Mouse (Mus musculus): Measurements from ENCODE around the gene Efna4. TPM values are rescaled to one million over a fixed set of nuclear protein-coding genes. Genes with fewer than 3 reads are reported as not detected.

The Efna4 gene
- polyA plus RNA-seq, 1 experiment from 2014 or later = 18.1 TPM

DNA sequence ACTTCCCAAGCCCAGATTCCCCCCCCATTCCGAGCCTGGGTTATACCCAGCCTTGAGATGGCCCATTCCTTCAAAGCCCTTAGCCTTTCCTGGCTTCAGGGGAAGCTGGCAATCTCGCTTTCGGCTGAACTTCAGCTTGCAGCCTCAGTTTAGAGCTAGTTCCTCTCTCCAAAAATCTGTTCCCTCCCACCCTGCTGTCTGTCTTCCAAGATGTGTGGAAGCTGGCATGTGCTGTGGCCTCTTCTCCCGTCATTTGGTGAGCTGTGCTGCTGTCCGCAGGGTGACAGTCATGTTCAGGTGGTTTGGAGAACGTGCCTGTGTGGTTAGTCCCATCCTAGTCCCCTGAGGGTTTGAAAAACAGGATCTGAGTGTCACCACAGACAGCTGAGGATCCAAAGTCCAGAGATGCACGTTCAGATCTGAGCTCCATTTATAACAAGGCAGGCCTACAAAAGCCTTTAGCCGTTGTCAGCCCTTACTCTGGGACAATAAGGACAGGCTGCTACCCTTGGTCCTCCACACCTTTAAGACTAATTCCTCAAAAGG, 42.1 kb downstream of the Efna4 start:
- no peak overlapping the region for H3K27ac ChIP-seq
- WGBS = 80% methylated on average over 8 of the region's 8 CpGs
- no peaks in the 10 kb centered on the region for H3K27me3 ChIP-seq (replicated peaks)
- peaks cover 14% of the 10 kb centered on the region; the same call in 1 of the 2 replicates for H3K4me1 ChIP-seq (replicated peaks)
- H3K36me3 ChIP-seq = no peaks in the 10 kb centered on the region
- no peaks in the 10 kb centered on the region for H3K9me3 ChIP-seq
- H3K4me3 ChIP-seq (replicated peaks) = no peak overlapping the region
- H3K4me2 ChIP-seq (replicated peaks) = no peak overlapping the region
- no peak overlapping the region for H3K9ac ChIP-seq
- no peak for ATAC-seq

DNA sequence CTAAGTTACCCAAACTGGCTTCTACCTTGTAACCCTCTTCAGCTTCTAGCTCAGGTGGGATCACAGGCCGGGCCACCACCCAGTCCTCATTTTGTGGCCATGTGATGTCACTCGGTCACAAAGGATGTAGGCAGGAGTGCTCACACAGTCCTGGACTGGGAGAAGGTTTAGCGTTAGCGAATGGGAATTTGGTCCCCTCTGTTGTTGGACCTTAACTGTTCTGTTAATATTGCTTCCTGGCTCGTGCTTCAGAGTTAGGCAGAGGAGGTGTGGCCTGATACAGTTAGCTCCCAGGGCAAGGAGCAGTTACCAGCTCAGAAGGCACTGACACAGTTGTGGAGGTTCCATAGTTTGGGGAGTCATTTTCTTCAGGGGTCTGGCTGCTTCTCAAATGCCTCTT, 43.6 kb downstream of the Efna4 start:
- Histone ChIP-seq H3K36me3 (no peaks in the 10 kb centered on the region), H3K9me3 (no peaks in the 10 kb centered on the region), H3K4me3 (replicated peaks) (no peak overlapping the region), H3K9ac (no peak overlapping the region), H3K4me1 (replicated peaks) (peaks cover 8% of the 10 kb centered on the region; the same call in 1 of the 2 replicates), H3K27me3 (replicated peaks) (no peaks in the 10 kb centered on the region), H3K27ac (no peak overlapping the region; the same call in 1 of the 2 replicates), H3K4me2 (replicated peaks) (no peak overlapping the region)
- 74% methylated on average over 5 of the region's 5 CpGs for WGBS
- ATAC-seq = peak; percentile 54

DNA sequence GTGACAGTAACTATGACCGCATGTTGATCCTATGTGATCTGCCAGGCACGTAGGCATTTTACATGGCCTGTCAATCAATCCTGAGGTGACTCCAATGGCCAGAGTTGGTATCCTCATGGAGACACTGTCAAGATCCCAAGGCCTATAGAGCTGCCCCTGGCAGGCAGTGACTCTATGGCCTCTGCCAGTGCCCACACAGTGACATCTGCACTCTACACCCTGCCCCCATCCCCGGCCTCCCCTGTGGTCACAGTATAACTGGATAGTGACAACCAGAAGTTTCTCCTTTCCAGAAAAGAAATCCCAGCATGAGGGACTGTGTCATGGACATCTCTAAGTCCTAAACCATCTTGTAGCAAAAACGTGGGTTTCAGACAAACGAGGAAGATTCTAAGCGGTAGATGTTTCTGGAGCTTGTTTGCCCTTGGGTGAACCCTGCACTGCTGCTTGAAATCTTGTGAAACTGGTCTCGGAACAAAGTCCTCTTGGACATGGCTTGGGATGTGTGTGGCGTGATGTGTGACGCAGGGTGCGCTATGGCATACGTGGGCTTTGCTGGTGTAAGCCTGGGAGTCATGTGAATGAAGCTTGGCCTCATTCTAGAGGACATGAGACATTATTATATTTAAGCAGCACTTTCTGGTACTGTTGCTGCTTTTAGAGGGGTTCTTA, 44.4 kb downstream of the Efna4 start:
- Histone ChIP-seq H3K4me1 (replicated peaks) (0 out of 2 replicates have a peak, but pooled peaks cover 12% of the 10 kb centered on the region), H3K9me3 (no peaks in the 10 kb centered on the region), H3K36me3 (no peaks in the 10 kb centered on the region), H3K4me3 (replicated peaks) (no peak overlapping the region), H3K27ac (no peak overlapping the region), H3K27me3 (replicated peaks) (no peaks in the 10 kb centered on the region), H3K4me2 (replicated peaks) (no peak overlapping the region), H3K9ac (no peak overlapping the region)
- peak; percentile 68 for ATAC-seq
- WGBS = 80% methylated on average over 11 of the region's 11 CpGs

DNA sequence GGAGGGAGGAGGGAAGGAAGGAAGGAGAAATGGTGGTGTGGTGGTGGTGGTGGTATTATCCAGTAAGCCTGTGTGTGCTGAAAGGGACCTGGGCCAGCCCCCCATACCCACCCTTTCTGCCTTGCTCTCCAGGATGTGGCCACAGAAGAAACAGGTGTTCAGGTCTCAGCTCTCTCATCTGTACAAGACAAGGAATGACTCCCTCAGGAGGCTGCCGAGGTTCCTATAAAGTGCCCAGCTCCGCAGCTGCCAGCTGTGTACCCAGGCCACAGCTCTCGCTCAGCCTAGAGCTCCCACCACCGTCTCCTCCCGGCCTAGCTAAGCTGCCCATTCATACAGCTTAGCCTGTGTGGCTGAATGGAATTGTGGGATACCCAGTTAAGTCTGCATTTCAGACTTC, 45.5 kb downstream of the Efna4 start:
- Histone ChIP-seq H3K4me3 (replicated peaks) (no peak overlapping the region), H3K9me3 (no peaks in the 10 kb centered on the region), H3K9ac (no peak overlapping the region), H3K27ac (no peak overlapping the region), H3K36me3 (no peaks in the 10 kb centered on the region), H3K27me3 (replicated peaks) (no peaks in the 10 kb centered on the region), H3K4me1 (replicated peaks) (0 out of 2 replicates have a peak, but pooled peaks cover 13% of the 10 kb centered on the region), H3K4me2 (replicated peaks) (no peak overlapping the region)
- no peak for ATAC-seq
- 70% methylated on average over 5 of the region's 5 CpGs for WGBS

DNA sequence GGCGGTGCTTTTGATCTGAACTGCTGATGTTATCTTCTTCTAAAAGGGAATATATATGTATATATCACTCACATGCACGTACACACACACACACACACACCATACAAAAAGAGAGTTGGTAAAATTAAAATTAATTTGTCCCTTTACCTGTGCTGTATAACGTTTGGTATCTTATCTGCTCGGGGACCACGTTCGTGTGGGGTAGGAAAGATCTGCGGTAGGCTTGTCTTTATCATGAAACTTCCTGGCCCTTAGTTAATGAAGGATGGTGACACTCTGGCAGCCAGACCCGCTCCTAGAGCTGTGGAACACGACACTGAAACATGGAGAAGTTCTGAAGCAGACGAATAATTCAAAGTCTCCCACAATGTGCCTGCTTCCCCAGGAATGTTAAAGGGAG, 46.0 kb downstream of the Efna4 start:
- Histone ChIP-seq H3K36me3 (no peaks in the 10 kb centered on the region), H3K4me1 (replicated peaks) (0 out of 2 replicates have a peak, but pooled peaks cover 13% of the 10 kb centered on the region), H3K4me2 (replicated peaks) (no peak overlapping the region), H3K27me3 (replicated peaks) (no peaks in the 10 kb centered on the region), H3K4me3 (replicated peaks) (no peak overlapping the region), H3K27ac (no peak overlapping the region), H3K9ac (no peak overlapping the region), H3K9me3 (no peaks in the 10 kb centered on the region)
- 38% methylated on average over 10 of the region's 10 CpGs for WGBS
- no peak for ATAC-seq

DNA sequence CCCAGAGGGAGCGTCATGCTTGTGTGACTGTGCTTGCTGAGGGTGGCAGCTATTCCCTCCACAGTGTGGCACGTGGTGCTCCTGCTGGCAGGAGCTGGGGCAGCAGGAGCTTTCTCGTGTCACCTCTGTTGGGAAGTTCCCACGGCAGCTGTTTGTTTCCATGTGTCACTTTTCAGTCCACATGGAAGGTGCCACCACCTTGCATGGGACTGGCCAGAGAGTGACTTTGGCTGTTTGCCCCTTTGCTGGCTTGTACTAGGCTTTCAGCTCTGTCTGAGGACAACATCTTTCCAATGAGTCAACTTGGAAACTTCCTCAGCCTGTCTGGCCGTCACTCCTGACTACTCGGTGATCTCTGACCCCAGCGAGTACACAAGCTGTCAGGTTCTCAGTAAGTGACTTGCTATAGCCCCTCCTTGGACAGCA, 49.3 kb downstream of the Efna4 start:
- no peak for ATAC-seq

DNA sequence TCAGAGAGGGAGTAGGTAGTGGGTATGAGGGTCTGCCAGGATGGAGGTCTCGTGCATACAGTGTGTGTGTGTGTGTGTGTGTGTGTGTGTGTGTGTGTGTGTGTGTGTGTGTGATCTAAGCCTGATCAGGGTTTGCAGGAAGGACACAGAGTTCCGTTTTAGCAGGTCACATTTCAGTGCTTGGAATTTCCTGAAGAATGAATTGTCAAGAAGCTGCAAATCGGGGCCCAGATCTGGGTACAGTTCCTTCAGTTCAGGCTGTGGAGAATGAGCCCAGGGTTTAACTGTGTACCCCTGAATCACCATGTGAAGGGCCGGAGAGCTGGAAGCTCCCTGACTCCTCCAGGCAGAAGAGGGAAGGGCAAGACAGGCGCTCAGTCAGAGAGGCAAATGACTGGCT, 50.5 kb downstream of the Efna4 start:
- Histone ChIP-seq H3K4me2 (replicated peaks) (no peak overlapping the region), H3K9me3 (no peaks in the 10 kb centered on the region), H3K4me1 (replicated peaks) (0 out of 2 replicates have a peak, but pooled peaks cover 9% of the 10 kb centered on the region), H3K4me3 (replicated peaks) (no peak overlapping the region), H3K9ac (0 out of 2 replicates have a peak overlapping the region, but pooled peaks have one; percentile 20), H3K27me3 (replicated peaks) (no peaks in the 10 kb centered on the region), H3K27ac (no peak overlapping the region), H3K36me3 (no peaks in the 10 kb centered on the region)
- WGBS = 69% methylated on average over 5 of the region's 5 CpGs
- ATAC-seq = no peak

More for the DNA sequence above, 49.3 kb downstream of the Efna4 start:
- H3K36me3 ChIP-seq = no peaks in the 10 kb centered on the region
- 29% methylated on average over 7 of the region's 7 CpGs for WGBS
- no peaks in the 10 kb centered on the region for H3K27me3 ChIP-seq (replicated peaks)
- no peak overlapping the region for H3K4me3 ChIP-seq (replicated peaks)
- no peak overlapping the region for H3K4me2 ChIP-seq (replicated peaks)
- H3K27ac ChIP-seq = no peak overlapping the region
- H3K9me3 ChIP-seq = no peaks in the 10 kb centered on the region
- 0 out of 2 replicates have a peak, but pooled peaks cover 10% of the 10 kb centered on the region for H3K4me1 ChIP-seq (replicated peaks)
- H3K9ac ChIP-seq = no peak overlapping the region

DNA sequence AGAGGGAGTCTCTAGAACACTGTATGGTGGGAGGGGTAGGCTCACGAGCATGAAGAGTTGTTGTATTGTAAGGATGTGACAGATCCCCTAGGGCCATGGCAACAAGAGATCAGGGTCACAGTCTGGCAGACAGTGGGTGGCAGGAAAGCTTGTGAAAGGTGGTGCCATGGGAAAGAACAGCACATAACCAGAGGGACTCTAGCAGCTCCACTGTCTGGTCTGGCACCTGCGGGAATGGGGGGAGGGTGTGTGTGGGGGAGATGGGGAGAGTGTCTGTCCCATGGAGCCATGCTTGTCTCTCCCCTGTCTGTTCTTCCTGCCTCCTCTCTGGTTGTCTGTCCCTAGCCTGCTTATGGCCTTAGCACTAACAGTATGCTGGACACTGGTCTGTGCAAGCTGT, 52.3 kb downstream of the Efna4 start:
- peaks cover 21% of the 10 kb centered on the region for H3K4me1 ChIP-seq (replicated peaks)

DNA sequence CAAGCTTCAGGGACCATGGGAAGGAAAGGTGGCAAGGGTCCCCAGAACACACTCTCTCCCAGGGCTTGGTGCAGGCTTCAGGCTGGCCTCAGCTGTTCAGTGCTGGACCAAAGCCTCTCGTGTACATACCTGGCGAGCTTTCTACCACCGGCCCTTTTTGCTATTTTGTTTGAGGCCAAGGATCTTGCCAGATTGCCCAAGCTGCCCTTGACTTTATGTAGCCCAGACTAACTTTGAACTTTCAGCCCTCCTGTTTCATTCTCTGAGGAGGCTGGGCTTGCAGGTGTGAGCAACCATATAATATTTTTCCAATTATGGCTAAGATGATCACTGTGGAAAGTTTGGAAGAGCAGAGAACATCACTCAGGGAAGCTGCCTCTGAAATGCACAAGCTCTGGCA, 53.6 kb downstream of the Efna4 start:
- Histone ChIP-seq H3K27ac (no peak overlapping the region), H3K4me1 (replicated peaks) (peaks cover 28% of the 10 kb centered on the region), H3K36me3 (no peaks in the 10 kb centered on the region), H3K4me2 (replicated peaks) (no peak overlapping the region), H3K9me3 (no peaks in the 10 kb centered on the region), H3K9ac (no peak overlapping the region), H3K4me3 (replicated peaks) (no peak overlapping the region), H3K27me3 (replicated peaks) (no peaks in the 10 kb centered on the region)
- no peak for ATAC-seq
- WGBS = 91% methylated on average over 3 of the region's 3 CpGs

More for the DNA sequence above, 52.3 kb downstream of the Efna4 start:
- Histone ChIP-seq H3K9me3 (no peaks in the 10 kb centered on the region), H3K4me3 (replicated peaks) (no peak overlapping the region), H3K4me2 (replicated peaks) (no peak overlapping the region), H3K9ac (no peak overlapping the region), H3K27ac (no peak overlapping the region), H3K27me3 (replicated peaks) (no peaks in the 10 kb centered on the region), H3K36me3 (no peaks in the 10 kb centered on the region)
- WGBS = 53% methylated on average over 2 of the region's 2 CpGs
- ATAC-seq = no peak

Other genes starting within 250 kb of the Efna4 start
- 25.6 and 26.6 TPM in 2 replicates for gene Rusc1, start 244.7 kb downstream of the Efna4 start, polyA plus RNA-seq (2015; fragmentation: Nextera tagmentation; extraction: Ambion mirVana)
- 0.08 TPM in 1 of 2 replicates, not detected in the other for gene Gm43738, start 236.9 kb downstream of the Efna4 start, polyA plus RNA-seq (2015; fragmentation: Nextera tagmentation; extraction: Ambion mirVana)
- gene Fdps, start 236.1 kb downstream of the Efna4 start, polyA plus RNA-seq (2015; fragmentation: Nextera tagmentation; extraction: Ambion mirVana) = 481 and 531 TPM in 2 replicates
- gene Pklr, start 201.9 kb downstream of the Efna4 start, polyA plus RNA-seq (2015; fragmentation: Nextera tagmentation; extraction: Ambion mirVana) = 58.8 and 74.1 TPM in 2 replicates
- gene Hcn3, start 177.8 kb downstream of the Efna4 start, polyA plus RNA-seq (2015; fragmentation: Nextera tagmentation; extraction: Ambion mirVana) = 2.4 and 2.6 TPM in 2 replicates
- 21.2 and 25.4 TPM in 2 replicates for gene Clk2, start 173.2 kb downstream of the Efna4 start, polyA plus RNA-seq (2015; fragmentation: Nextera tagmentation; extraction: Ambion mirVana)
- 115 and 124 TPM in 2 replicates for gene Scamp3, start 160.6 kb downstream of the Efna4 start, polyA plus RNA-seq (2015; fragmentation: Nextera tagmentation; extraction: Ambion mirVana)
- 17.9 and 19.3 TPM in 2 replicates for gene Fam189b, start 154.9 kb downstream of the Efna4 start, polyA plus RNA-seq (2015; fragmentation: Nextera tagmentation; extraction: Ambion mirVana)
- gene Gba, start 135.1 kb downstream of the Efna4 start, polyA plus RNA-seq (2015; fragmentation: Nextera tagmentation; extraction: Ambion mirVana) = 53.5 and 53.7 TPM in 2 replicates
- gene Thbs3, start 122.8 kb downstream of the Efna4 start, polyA plus RNA-seq (2015; fragmentation: Nextera tagmentation; extraction: Ambion mirVana) = 20.4 and 23.0 TPM in 2 replicates
- gene Mtx1, start 110.9 kb downstream of the Efna4 start, polyA plus RNA-seq (2015; fragmentation: Nextera tagmentation; extraction: Ambion mirVana) = 214 and 222 TPM in 2 replicates
- 10.1 and 19.7 TPM in 2 replicates for gene Muc1, start 109.0 kb downstream of the Efna4 start, polyA plus RNA-seq (2015; fragmentation: Nextera tagmentation; extraction: Ambion mirVana)
- gene Krtcap2, start 92.1 kb downstream of the Efna4 start, polyA plus RNA-seq (2015; fragmentation: Nextera tagmentation; extraction: Ambion mirVana) = 348 and 351 TPM in 2 replicates
- gene Trim46, start 91.7 kb downstream of the Efna4 start, polyA plus RNA-seq (2015; fragmentation: Nextera tagmentation; extraction: Ambion mirVana) = 2.9 and 4.1 TPM in 2 replicates
- 131 and 134 TPM in 2 replicates for gene Dpm3, start 78.7 kb downstream of the Efna4 start, polyA plus RNA-seq (2015; fragmentation: Nextera tagmentation; extraction: Ambion mirVana)
- gene Slc50a1, start 67.5 kb downstream of the Efna4 start, polyA plus RNA-seq (2015; fragmentation: Nextera tagmentation; extraction: Ambion mirVana) = 60.6 and 63.9 TPM in 2 replicates
- gene Efna1, start 56.9 kb downstream of the Efna4 start, polyA plus RNA-seq (2015; fragmentation: Nextera tagmentation; extraction: Ambion mirVana) = 57.9 and 58.5 TPM in 2 replicates
- gene Efna3, start 15.1 kb downstream of the Efna4 start, polyA plus RNA-seq (2015; fragmentation: Nextera tagmentation; extraction: Ambion mirVana) = 9.0 and 9.2 TPM in 2 replicates
- gene Adam15, start 12.0 kb upstream of the Efna4 start, polyA plus RNA-seq (2015; fragmentation: Nextera tagmentation; extraction: Ambion mirVana) = 45.5 and 49.5 TPM in 2 replicates
- 1.4 and 1.5 TPM in 2 replicates for gene Dcst2, start 23.9 kb upstream of the Efna4 start, polyA plus RNA-seq (2015; fragmentation: Nextera tagmentation; extraction: Ambion mirVana)
- 1.6 and 1.9 TPM in 2 replicates for gene Dcst1, start 27.2 kb upstream of the Efna4 start, polyA plus RNA-seq (2015; fragmentation: Nextera tagmentation; extraction: Ambion mirVana)
- gene Zbtb7b, start 56.7 kb upstream of the Efna4 start, polyA plus RNA-seq (2015; fragmentation: Nextera tagmentation; extraction: Ambion mirVana) = 8.9 and 10.4 TPM in 2 replicates
- not detected in 2 replicates for gene Lenep, start 64.8 kb upstream of the Efna4 start, polyA plus RNA-seq (2015; fragmentation: Nextera tagmentation; extraction: Ambion mirVana)
- 32.9 and 33.3 TPM in 2 replicates for gene Flad1, start 73.8 kb upstream of the Efna4 start, polyA plus RNA-seq (2015; fragmentation: Nextera tagmentation; extraction: Ambion mirVana)
- 383 and 386 TPM in 2 replicates for gene Cks1b, start 80.4 kb upstream of the Efna4 start, polyA plus RNA-seq (2015; fragmentation: Nextera tagmentation; extraction: Ambion mirVana)
- 85.6 and 87.3 TPM in 2 replicates for gene Shc1, start 80.4 kb upstream of the Efna4 start, polyA plus RNA-seq (2015; fragmentation: Nextera tagmentation; extraction: Ambion mirVana)
- gene Pygo2, start 92.2 kb upstream of the Efna4 start, polyA plus RNA-seq (2015; fragmentation: Nextera tagmentation; extraction: Ambion mirVana) = 32.7 and 33.2 TPM in 2 replicates
- gene Pbxip1, start 98.7 kb upstream of the Efna4 start, polyA plus RNA-seq (2015; fragmentation: Nextera tagmentation; extraction: Ambion mirVana) = 39.2 and 40.2 TPM in 2 replicates
- 62.7 and 69.6 TPM in 2 replicates for gene Pmvk, start 116.5 kb upstream of the Efna4 start, polyA plus RNA-seq (2015; fragmentation: Nextera tagmentation; extraction: Ambion mirVana)
- 4.4 and 4.6 TPM in 2 replicates for gene Kcnn3, start 182.1 kb upstream of the Efna4 start, polyA plus RNA-seq (2015; fragmentation: Nextera tagmentation; extraction: Ambion mirVana)

Measured in intestine, embryonic 15.5 days (tissue).